Mouse (Mus musculus) neural tube, embryonic 10.5 days (tissue): ENCODE results near the gene Gm10471.
"Not testable (repeated sequence)": the region's sequence is repeated elsewhere in the genome, so short reads cannot be mapped to it uniquely, and the experiment has no call there.

Experiments used
- DNase-seq: peaks from one replicate; pipeline ENCODE4 v3.0.0-alpha.2; 2017; ENCODE audit warnings: low spot score; ENCODE audit errors: extremely low spot score

Gene Gm10471

GRCm38 (mm10) chr5:26089191-26089590, at the start of gene Gm10471:
Gene Gm10471, minus strand, starts transcription at chr5:26089291.
- DNase-seq = not testable (repeated sequence)

GRCm38 (mm10) chr5:26121321-26121720, 32.2 kb upstream of the Gm10471 start, which contains the start of gene Gm10220:
Gene Gm10220, minus strand, starts transcription at chr5:26121421.
- not testable (repeated sequence) for DNase-seq

- not testable (repeated sequence) for DNase-seq
Observed at GRCm38 (mm10) chr5:26105262-26105661, 16.2 kb upstream of the Gm10471 start, which contains the start of gene 5031410I06Rik. Gene 5031410I06Rik, minus strand, starts transcription at chr5:26105362.

GRCm38 (mm10) chr5:26079023-26079422, 10.1 kb downstream of the Gm10471 start:
- not testable (repeated sequence) for DNase-seq

- no peak for DNase-seq
Observed at GRCm38 (mm10) chr5:26070716-26071115, 18.4 kb downstream of the Gm10471 start.

- not testable (repeated sequence) for DNase-seq
Observed at GRCm38 (mm10) chr5:26058481-26058880, 30.6 kb downstream of the Gm10471 start, which contains the start of gene Gm7347. Gene Gm7347, minus strand, starts transcription at chr5:26058581.

- DNase-seq = not testable (repeated sequence)
Observed at GRCm38 (mm10) chr5:26039458-26039857, 49.6 kb downstream of the Gm10471 start, which contains the start of gene Speer4a. Gene Speer4a, minus strand, starts transcription at chr5:26039558.
